Mouse (Mus musculus): ENCODE results near the gene Cacnb2.

Gene Cacnb2

GRCm38 (mm10) chr2:14774857-14775495 is 172.1 kb downstream of the Cacnb2 start:
- no peak for DNase-seq

- no peak for DNase-seq
These were observed 185.1 kb downstream of the Cacnb2 start for GRCm38 (mm10) chr2:14787983-14788382.

GRCm38 (mm10) chr2:14801446-14802046 is 198.7 kb downstream of the Cacnb2 start:
- no peak for DNase-seq

- no peak for DNase-seq
These were observed 204.9 kb downstream of the Cacnb2 start for GRCm38 (mm10) chr2:14807650-14808347.

GRCm38 (mm10) chr2:14814977-14815376 is 212.1 kb downstream of the Cacnb2 start:
- DNase-seq = no peak

GRCm38 (mm10) chr2:14818651-14819050 is 215.8 kb downstream of the Cacnb2 start:
- no peak for DNase-seq

GRCm38 (mm10) chr2:14820946-14821345 is 218.1 kb downstream of the Cacnb2 start:
- no peak for DNase-seq

- no peak for DNase-seq
These were observed 220.2 kb downstream of the Cacnb2 start for GRCm38 (mm10) chr2:14823105-14823504.

- DNase-seq = no peak
These were observed 221.0 kb downstream of the Cacnb2 start for GRCm38 (mm10) chr2:14823816-14824348.

- no peak for DNase-seq
These were observed 222.3 kb downstream of the Cacnb2 start for GRCm38 (mm10) chr2:14825146-14825545.

GRCm38 (mm10) chr2:14829451-14829850 is 226.6 kb downstream of the Cacnb2 start:
- no peak for DNase-seq

GRCm38 (mm10) chr2:14831308-14831707 is 228.4 kb downstream of the Cacnb2 start:
- DNase-seq = no peak

GRCm38 (mm10) chr2:14834700-14835317 is 231.9 kb downstream of the Cacnb2 start:
- no peak for DNase-seq

- no peak for DNase-seq
These were observed 238.4 kb downstream of the Cacnb2 start for GRCm38 (mm10) chr2:14841272-14841671.

- DNase-seq = no peak
These were observed 243.8 kb downstream of the Cacnb2 start for GRCm38 (mm10) chr2:14846727-14847126.

- DNase-seq = no peak
These were observed 244.3 kb downstream of the Cacnb2 start for GRCm38 (mm10) chr2:14847188-14847587.

GRCm38 (mm10) chr2:14850831-14851230 is 247.9 kb downstream of the Cacnb2 start:
- DNase-seq = no peak

GRCm38 (mm10) chr2:14851383-14851782 is 248.5 kb downstream of the Cacnb2 start:
- peak; percentile 71 for DNase-seq

- no peak for DNase-seq
These were observed 251.2 kb downstream of the Cacnb2 start for GRCm38 (mm10) chr2:14854054-14854453.

GRCm38 (mm10) chr2:14858301-14858700 is 255.4 kb downstream of the Cacnb2 start:
- DNase-seq = no peak

- DNase-seq = no peak
These were observed 257.5 kb downstream of the Cacnb2 start for GRCm38 (mm10) chr2:14860350-14860749.

GRCm38 (mm10) chr2:14861613-14862012 is 258.7 kb downstream of the Cacnb2 start:
- no peak for DNase-seq

- DNase-seq = no peak
These were observed 260.1 kb downstream of the Cacnb2 start for GRCm38 (mm10) chr2:14862981-14863380.

Data from thymus, postnatal 14 days (tissue).